Mouse (Mus musculus) stomach, postnatal 0 days (tissue): ENCODE results near the gene Kynu. TPM values are rescaled to one million over a fixed set of nuclear protein-coding genes. Genes with fewer than 3 reads are reported as not detected.

Experiments used
- ATAC-seq: fragments of 200-750 bp; cut with Nextera tagmentation; 2 replicates; pipeline ENCODE4 v1.8.0; 2017; ENCODE audit not compliant: low FRiP score, low TSS enrichment
- DNase-seq: peaks from one replicate; pipeline ENCODE4 v3.0.0-alpha.2; 2016; ENCODE audit warnings: low spot score
- H3K27ac ChIP-seq: fragments of 300-500 bp; sonication (generic); replicated peaks from 2 replicates; pipeline ENCODE4 v1.5.1; 2014; ENCODE audit warnings: mild to moderate bottlenecking, control low read depth
- H3K27me3 ChIP-seq: fragments of 300-500 bp; sonication (generic); 2 replicates; pipeline ENCODE4 v1.6.1; 2014; ENCODE audit warnings: low read length; ENCODE audit not compliant: control insufficient read depth, insufficient read depth
- H3K36me3 ChIP-seq: fragments of 300-500 bp; sonication (generic); 2 replicates; pipeline ENCODE4 v1.6.1; 2014; ENCODE audit warnings: low read length, mixed read lengths; ENCODE audit not compliant: control insufficient read depth, insufficient read depth
- H3K4me1 ChIP-seq: fragments of 300-500 bp; sonication (generic); replicated peaks from 2 replicates; pipeline ENCODE4 v1.6.1; 2014; ENCODE audit warnings: antibody characterized with exemption; ENCODE audit not compliant: control insufficient read depth, insufficient read depth
- H3K4me2 ChIP-seq: fragments of 300-500 bp; sonication (generic); replicated peaks from 2 replicates; pipeline ENCODE4 v1.6.1; 2014; ENCODE audit warnings: low read depth, mild to moderate bottlenecking, control low read depth, moderate library complexity
- H3K4me3 ChIP-seq: fragments of 300-500 bp; sonication (generic); 2 replicates; pipeline ENCODE4 v1.5.1; 2014; ENCODE audit warnings: low read depth, low read length, control low read depth
- H3K9ac ChIP-seq: fragments of 300-500 bp; sonication (generic); 2 replicates; pipeline ENCODE4 v1.6.1; 2014; ENCODE audit warnings: mild to moderate bottlenecking, low read length, control low read depth, mixed read lengths
- H3K9me3 ChIP-seq: fragments of 300-500 bp; sonication (generic); 2 replicates; pipeline ENCODE4 v1.6.1; 2016; ENCODE audit warnings: low read length; ENCODE audit not compliant: control insufficient read depth
- CTCF ChIP-seq: IDR thresholded peaks from 2 replicates; pipeline ENCODE4 v1.5.1; 2016; ENCODE audit warnings: antibody characterized with exemption, low read depth, mild to moderate bottlenecking, moderate library complexity
- EP300 ChIP-seq: optimal IDR thresholded peaks from 2 replicates; pipeline ENCODE3; 2016; ENCODE audit warnings: antibody characterized with exemption
- WGBS: fragments of 180-500 bp; shearing (Covaris S2); extraction: QIAGEN DNeasy Blood & Tissue Kit; methylation state at CpG from one replicate; pipeline ENCODE4 v1.1.7; 2014; 5-methylcytosine and 5-hydroxymethylcytosine counted together
- polyA plus RNA-seq: library from polyadenylated mRNA; unstranded; fragments of >200 nt; fragmentation: Nextera tagmentation; extraction: Ambion mirVana; gene quantifications from 2 replicates; pipeline ENCODE4 v1.2.1, GENCODE M21; 2015

Kynu gene
- 6.2 and 7.0 TPM in 2 replicates for polyA plus RNA-seq

DNA sequence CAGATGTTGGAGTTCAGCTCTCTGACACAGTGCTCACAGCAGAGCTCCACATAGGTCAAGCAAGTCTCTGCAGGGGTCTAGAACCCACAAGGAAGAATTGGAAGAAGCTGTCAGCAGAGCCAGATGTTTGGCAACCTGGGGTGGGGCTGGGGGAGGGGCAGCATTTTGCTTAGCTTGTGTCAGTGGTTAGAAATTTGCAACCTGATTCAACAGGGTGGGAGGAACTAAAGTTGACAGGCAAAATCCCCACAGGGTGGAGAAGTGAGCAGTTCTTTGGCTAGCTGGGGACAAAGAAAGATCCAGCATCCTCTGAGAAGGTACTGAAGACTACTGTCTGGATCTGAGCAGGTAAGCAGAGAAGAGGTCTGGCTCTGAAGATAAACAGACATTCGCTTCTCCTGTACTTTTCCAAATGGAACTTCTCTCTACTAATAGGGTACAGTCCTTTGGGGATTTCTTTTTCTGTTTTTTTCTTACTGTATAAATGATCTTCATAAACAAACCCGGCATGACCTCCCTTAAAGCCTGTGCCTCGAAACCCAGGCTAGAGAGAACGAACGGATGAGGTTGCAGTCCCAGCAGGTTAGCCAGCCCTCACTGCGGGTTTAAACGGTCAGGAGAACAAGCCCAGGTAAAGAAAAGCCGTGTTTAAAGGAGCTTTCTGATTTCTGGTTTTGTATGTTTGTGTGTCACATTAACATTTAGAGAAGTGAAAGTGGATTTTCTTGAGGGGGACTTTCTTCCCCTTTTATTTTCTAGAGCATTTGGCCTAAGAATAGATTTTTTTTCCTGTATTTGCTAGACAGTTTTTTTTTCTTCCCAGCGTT is at the start of gene Kynu:
Gene Kynu, plus strand, starts transcription at position 268 of the 827 bp plus-strand sequence.
- 0 out of 2 replicates have a peak within 1 kb of the TSS, but pooled peaks have one; percentile 30 for H3K27ac ChIP-seq
- TF ChIP-seq EP300: no peak
- TF ChIP-seq CTCF: no peak
- no peaks in the 10 kb centered on the region for H3K27me3 ChIP-seq
- WGBS: 13% methylated on average over 9 of the region's 9 CpGs
- no peaks in the 10 kb centered on the region for H3K36me3 ChIP-seq
- no peak within 1 kb of the TSS for H3K9ac ChIP-seq
- H3K4me2 ChIP-seq: no peak within 1 kb of the TSS
- no peaks in the 10 kb centered on the region for H3K4me1 ChIP-seq
- DNase-seq: peak; percentile 31
- no peak within 1 kb of the TSS for H3K4me3 ChIP-seq
- H3K9me3 ChIP-seq: no peaks in the 10 kb centered on the region
- ATAC-seq: peak; percentile 53; the same call in 1 of the 2 replicates

DNA sequence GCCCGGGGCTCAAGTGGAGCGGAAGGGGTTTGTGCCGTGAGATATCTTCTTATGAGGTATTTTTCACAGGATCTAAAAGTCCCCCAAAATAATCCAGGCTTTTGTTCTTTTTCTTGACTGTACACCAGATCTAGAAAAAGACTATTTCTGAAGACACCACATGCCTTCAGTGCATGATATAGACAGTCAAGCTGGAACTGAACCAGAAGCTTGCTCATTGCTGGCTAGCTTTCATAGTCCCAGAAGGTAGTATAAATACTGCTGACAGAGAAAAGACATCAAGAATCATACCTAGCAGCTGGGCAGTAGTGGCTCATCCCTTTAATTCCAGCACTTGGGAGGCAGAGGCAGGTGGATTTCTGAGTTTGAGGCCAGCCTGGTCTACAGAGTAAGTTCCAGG is 48.9 kb upstream of the Kynu start:
- ATAC-seq: no peak
- no peak overlapping the region for H3K4me2 ChIP-seq
- 96% methylated on average over 3 of the region's 3 CpGs for WGBS
- no peak for DNase-seq
- no peak overlapping the region for H3K27ac ChIP-seq
- TF ChIP-seq CTCF: no peak
- no peak for TF ChIP-seq EP300
- no peaks in the 10 kb centered on the region for H3K36me3 ChIP-seq
- no peaks in the 10 kb centered on the region for H3K4me1 ChIP-seq
- no peaks in the 10 kb centered on the region for H3K9me3 ChIP-seq
- H3K9ac ChIP-seq: no peak overlapping the region
- no peaks in the 10 kb centered on the region for H3K27me3 ChIP-seq
- no peak overlapping the region for H3K4me3 ChIP-seq

DNA sequence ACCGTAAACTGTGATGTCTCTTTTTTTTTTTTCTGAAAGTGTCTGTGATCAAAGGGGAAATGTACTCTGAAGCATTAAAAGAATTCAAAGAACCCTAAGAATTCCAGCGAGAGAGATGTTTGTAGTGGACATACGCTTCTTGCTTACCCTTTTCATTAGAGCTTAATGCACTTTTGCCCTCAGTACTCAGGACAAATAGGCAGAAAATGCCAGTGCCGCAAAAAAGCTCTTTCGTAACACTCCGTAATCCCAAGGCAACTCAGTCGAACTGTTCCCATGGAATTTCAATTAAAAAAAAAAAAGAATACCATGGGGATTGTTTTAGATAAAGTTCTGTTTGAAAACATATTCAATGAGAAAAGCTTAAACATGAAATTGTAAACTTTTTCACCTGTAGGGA is 41.3 kb upstream of the Kynu start:
- WGBS: 38% methylated on average over 7 of the region's 7 CpGs
- H3K36me3 ChIP-seq: no peaks in the 10 kb centered on the region
- no peak for TF ChIP-seq EP300
- TF ChIP-seq CTCF: no peak
- H3K9me3 ChIP-seq: no peaks in the 10 kb centered on the region
- H3K9ac ChIP-seq: no peak overlapping the region
- no peak for DNase-seq
- H3K27me3 ChIP-seq: no peaks in the 10 kb centered on the region
- no peak overlapping the region for H3K4me3 ChIP-seq
- no peak overlapping the region for H3K4me2 ChIP-seq
- H3K27ac ChIP-seq: no peak overlapping the region
- no peak for ATAC-seq
- no peaks in the 10 kb centered on the region for H3K4me1 ChIP-seq

DNA sequence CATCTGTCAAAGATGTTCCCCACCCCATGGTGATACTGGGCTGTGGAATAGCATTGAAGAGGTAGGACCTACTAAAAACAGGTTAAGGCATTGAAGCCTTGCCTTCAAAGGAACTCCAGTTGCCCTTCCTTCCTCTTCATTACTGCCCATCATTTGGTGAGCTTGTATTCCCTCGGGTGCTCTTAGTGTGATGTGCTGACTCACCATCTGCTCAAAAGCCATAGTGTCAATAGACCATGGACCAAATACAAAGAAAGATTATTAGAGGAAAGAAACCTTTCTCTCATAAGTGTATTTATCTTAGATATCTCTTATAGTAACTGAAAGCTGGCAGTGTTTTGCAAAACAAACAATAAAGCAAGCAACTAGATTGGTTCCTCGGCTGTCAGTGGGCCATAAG is 20.7 kb upstream of the Kynu start:
- ATAC-seq (peak; percentile 77), DNase-seq (peak; percentile 14)
- no peaks in the 10 kb centered on the region for H3K27me3 ChIP-seq
- 42% methylated on average over 2 of the region's 2 CpGs for WGBS
- no peaks in the 10 kb centered on the region for H3K4me1 ChIP-seq
- H3K4me3 ChIP-seq: no peak overlapping the region
- no peak overlapping the region for H3K9ac ChIP-seq
- H3K9me3 ChIP-seq: no peaks in the 10 kb centered on the region
- no peak overlapping the region for H3K27ac ChIP-seq
- TF ChIP-seq EP300 (no peak), CTCF (no peak)
- H3K4me2 ChIP-seq: no peak overlapping the region
- H3K36me3 ChIP-seq: no peaks in the 10 kb centered on the region

DNA sequence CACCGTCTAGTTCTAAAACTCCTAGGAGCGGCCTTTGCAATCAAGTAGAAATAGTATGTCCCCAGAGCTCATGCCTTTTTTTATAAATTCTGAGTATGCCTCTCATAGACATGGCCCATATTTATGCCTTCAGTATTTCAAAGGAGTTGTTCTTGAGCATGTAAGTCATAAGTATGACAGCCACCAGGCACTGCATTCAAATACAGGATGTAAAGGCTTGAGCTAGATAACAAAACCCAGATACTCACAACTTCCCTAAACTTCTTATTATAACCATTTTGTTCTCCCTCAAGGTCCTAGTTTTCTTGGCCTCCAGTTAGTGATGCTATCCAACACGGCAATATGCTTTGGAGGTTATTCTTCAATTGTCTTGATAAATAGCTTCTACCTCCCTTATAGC is 12.5 kb upstream of the Kynu start:
- 84% methylated on average over 3 of the region's 3 CpGs for WGBS
- H3K9me3 ChIP-seq: no peaks in the 10 kb centered on the region
- DNase-seq: no peak
- no peaks in the 10 kb centered on the region for H3K36me3 ChIP-seq
- H3K4me2 ChIP-seq: no peak overlapping the region
- ATAC-seq: no peak
- H3K27ac ChIP-seq: no peak overlapping the region
- H3K9ac ChIP-seq: no peak overlapping the region
- TF ChIP-seq EP300 (no peak), CTCF (no peak)
- H3K4me3 ChIP-seq: no peak overlapping the region
- no peaks in the 10 kb centered on the region for H3K4me1 ChIP-seq
- no peaks in the 10 kb centered on the region for H3K27me3 ChIP-seq

DNA sequence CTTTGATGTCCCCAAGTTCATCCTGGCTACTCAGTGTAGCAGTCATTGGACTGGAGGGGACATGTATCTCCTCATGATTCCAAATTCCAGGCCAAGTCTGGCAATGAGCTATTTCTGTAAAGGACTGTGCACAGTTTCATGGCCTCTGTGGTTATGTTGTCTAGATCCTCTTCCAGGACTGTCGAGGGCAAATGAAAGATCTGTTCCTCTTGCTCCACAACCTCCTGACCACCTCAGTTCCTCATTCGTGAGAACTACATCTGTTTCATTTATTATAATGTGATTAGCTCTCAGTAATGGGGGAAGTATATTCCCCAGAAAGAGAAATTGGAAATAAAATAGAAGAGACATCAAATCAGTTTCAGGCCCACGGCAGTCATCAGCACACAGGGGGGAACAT is 9.5 kb upstream of the Kynu start:
- no peak for DNase-seq
- no peak for ATAC-seq
- H3K4me3 ChIP-seq: no peak overlapping the region
- WGBS: 76% methylated on average over 3 of the region's 3 CpGs
- no peaks in the 10 kb centered on the region for H3K9me3 ChIP-seq
- no peak overlapping the region for H3K27ac ChIP-seq
- no peak overlapping the region for H3K9ac ChIP-seq
- H3K36me3 ChIP-seq: no peaks in the 10 kb centered on the region
- H3K27me3 ChIP-seq: no peaks in the 10 kb centered on the region
- H3K4me2 ChIP-seq: no peak overlapping the region
- no peak for TF ChIP-seq EP300
- TF ChIP-seq CTCF: no peak
- no peaks in the 10 kb centered on the region for H3K4me1 ChIP-seq
